Mouse (Mus musculus) liver, adult (tissue): ENCODE data around the gene Basp1.

ENCODE experiments used
- GATA4 ChIP-seq: IDR thresholded peaks from 2 replicates; pipeline ENCODE4 v1.6.1; 2014; ENCODE audit warnings: mild to moderate bottlenecking, low read length; ENCODE audit not compliant: insufficient replicate concordance

Gene Basp1

DNA sequence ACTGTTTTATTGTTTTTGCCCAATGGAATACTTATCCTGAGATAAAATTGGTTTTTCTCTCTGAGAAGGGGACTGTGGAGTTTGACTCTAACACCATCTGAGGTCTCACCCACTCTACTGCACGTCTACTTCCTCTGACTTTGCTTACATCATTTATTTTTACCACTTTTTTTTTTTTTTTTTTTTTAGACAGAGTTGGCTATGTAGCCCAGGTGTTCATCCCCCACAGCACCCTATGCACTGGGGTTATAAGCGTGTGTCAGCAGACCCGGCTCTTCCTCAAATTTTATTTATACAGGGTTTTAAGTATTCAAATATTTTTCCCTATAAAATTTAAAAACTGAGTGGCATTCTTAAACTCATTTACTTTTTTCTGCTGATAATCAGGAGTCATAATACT, 16.6 kb upstream of the Basp1 start:
- TF ChIP-seq GATA4, result no peak

DNA sequence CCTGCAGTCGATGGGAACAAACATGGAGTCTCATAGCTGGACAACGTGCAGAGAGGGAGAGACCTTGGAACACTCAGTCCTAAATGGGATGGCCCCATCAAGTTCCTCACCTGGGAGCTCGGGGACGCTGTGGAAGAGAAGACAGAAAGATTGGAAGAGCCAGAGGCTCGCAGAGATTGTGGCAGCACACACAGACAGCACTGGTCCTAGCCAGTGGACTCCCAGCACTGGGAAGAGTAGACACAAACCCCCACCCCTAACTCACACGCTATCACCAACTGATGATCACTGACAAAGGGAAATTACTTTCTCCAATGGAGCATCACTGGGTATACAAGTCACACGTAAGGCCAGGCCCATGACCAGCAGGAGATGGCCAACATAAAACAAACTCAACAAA, 15.4 kb upstream of the Basp1 start:
- no peak for TF ChIP-seq GATA4

DNA sequence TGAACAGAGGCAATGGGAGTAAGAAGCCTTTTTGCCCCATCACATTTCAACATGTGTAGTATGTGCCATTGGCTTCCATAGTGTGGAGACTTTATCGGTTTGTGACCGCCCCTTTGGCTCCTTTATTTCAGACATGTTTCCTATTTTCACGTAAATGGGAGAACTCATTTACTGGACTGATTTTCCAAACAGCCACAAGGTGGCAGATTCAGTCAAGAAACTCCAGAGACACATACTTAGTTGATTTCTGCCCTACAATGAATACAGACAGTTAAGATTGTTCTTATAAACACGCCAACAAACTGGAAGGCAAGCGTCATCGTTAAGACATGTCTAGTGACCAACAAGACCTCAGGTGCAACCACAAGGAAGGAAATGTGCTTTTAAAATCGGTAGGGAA, 15.0 kb upstream of the Basp1 start:
- TF ChIP-seq GATA4, result no peak

DNA sequence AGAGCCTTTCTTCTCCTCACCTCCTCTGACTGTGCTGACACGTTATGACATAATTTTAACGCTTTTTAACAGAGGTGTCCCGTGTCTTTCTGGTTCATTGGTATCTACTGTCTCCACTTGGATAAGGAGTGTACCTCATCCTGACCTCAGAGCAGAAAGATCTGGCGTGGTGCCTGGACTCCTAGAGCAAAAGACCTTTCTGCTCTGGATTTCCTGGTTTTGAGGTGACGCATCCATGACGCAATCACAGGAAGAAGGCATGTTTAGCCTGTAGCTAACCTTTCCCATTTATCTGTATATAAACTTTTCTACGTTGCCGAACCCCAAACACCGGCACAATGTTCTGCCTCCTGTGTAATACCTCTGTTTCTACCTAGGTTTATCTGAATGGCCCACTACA, 6.7 kb upstream of the Basp1 start:
- no peak for TF ChIP-seq GATA4

DNA sequence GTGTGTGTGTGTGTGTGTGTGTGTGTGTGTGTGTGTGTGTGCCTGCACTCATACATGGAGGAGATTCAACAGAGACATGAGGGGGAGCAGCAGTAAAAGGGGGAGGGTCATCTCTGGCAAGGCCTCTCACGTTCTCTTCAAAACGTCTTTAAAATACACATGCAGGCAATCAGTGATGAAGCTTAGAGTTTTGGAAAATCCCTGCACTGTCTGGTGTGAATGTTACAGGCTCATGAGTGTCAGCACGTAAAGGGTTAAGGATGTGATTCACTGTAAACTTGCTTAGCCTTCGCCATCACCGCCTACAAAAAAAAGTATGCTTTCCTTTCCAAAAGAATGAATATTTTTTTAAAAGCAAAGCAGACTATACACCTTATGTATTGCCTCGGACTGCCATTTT, 2.8 kb upstream of the Basp1 start:
- no peak for TF ChIP-seq GATA4

DNA sequence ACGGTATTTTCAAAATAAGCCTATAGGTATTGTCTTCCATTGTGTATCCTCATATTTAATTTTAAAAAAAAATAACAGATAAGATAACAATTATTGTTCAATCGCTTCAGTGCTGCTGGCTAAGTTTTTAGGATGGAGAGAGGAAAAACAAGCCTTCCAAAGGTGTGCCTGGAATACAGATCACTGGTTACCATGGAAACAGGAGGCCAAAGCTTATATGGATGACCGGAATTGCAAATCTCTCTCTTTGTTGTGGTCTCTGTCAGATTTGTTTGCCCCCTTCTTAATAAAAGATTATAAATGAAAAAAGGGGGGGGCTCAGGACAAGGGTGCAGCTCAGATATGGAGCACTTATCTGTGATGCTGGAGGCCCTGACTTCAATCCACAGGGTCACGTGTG, 2.4 kb upstream of the Basp1 start:
- no peak for TF ChIP-seq GATA4

DNA sequence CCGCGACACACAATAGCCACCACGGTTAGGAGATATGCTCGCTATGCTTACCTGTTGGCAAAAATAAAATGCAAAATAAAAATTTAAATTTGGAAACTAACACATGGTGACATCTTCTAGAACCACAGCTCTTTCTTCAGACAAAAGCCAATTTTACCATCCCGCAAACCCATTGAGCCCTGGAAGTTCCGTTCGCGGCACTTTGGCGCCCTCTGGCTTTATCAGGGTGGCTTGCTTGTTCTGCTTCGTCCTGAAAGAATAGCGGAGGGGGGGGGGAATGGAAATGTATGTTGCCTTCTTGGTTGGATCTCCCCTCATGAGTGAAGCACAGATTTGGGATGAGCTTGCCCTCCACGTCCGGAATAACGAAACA, 1.2 kb upstream of the Basp1 start:
- no peak for TF ChIP-seq GATA4

DNA sequence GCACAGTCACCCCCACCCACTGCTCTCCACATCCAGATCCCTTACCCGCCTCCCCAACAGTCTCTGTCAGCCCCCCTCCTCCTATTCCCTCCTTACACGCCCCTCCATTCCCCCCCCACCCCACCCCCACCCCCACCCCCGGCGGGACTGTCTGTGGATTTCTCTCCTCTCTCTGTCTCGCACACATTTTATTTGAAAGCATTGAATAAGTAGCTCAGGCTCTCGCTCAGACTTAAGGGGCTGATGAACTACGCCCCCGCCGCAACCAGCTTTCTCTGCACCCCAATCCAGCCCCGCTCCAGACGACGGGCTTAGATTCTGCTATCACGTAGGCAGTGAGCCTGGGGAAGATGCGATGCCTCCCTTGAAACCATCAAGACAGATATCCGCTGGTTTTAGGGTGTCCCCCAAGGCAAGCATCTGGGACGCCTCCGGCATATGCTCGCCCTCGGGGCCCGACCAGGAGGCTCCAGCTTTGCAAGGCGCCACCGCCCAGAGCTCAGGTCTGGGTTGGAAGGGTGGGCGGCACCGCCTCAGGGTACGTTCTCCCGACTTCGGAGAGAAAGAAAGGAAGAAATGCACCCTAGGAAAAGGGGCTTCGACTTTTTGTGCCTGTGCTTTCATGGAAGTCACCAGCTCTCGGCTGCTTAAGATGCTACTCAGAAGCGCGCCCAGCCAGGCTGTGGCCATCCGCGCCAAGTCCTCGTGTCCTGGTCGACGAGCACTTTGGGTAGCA, 615 bp upstream of the Basp1 start:
- no peak for TF ChIP-seq GATA4

DNA sequence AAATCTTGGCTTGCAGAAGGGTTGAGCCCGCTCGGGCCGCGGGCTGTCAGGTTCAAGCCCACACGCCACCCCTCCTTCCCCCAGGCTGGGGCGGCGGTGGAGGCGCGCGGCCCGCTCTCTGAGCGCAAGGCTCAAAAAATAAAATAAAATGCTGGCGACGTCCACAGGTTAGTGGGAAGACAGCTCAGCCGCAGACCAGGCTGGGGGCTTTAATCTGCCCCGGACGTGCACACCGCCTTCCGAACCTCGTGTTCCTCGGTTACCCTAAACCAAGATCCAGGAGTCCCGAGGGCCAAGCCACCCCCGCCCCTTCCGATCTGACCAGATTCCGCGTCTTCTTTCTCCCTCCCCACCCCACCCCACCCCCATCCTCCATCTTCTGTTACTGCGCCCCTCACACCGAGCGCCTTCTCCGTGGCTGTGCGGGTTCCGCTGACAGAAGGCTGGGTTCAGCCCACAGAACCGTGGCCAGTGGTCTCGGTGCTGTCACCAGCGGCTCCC, 753 bp downstream of the Basp1 start:
- TF ChIP-seq GATA4, result no peak

DNA sequence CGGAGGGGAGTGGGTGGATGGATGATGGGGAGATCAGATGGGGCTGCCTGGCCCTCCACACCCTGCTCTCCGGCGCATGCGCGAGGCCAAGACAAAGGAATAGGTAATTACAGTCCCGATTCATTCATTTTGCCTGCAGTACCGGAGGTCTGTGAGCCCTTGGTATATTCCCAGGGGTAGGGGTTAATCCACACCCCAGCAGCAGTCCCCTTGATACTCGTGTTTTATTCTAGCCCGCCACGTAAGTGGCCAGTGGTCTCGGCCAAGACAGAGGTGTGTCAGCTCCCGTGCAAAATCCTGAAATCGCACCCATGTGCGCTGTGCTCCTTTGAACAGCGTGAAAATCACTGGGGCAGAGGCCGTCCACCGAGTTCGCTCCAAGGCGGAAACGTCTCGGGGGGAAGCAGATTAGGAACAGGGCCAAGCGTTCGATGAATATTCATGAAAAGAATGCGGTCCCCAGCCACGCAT, 1.4 kb downstream of the Basp1 start:
- TF ChIP-seq GATA4, result no peak

DNA sequence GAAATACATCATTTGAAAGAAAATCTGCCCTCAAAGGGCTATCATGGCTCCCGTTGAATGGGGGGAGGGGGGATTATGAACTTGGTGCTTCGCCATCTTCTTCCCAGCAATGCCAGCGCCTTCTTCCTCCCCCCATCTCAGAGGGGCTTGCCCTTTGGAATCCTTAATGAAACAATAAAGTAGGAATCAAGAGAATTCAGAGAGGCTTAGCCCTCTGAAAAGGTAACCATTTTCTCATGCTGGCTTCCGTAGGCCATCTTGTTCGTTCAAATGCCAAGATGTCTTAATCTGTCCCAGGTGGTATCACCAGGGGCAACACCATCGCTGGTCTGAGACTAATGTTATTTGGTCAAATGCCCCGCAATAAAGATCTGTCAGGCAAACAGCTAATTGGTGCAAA, 2.1 kb downstream of the Basp1 start:
- TF ChIP-seq GATA4, result no peak

DNA sequence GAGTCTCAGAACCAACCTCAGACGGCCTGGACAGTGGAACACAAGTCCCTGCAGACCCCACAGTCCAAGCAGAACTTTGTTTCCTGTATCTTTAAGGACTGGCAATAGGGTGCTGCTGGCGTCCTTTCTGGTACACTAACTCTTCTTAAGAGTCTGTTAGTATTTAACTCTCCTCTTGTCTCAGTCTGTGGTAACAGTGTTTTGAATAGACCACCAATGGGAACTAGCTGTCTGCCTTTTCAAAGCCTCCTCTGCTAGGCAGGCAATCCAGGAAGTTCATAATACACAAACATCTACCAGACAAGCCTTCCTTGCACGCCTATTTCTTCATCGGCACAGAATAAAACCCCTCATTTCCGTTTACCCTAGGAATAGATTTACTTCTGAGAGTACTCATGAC, 7.6 kb downstream of the Basp1 start:
- TF ChIP-seq GATA4, result no peak

DNA sequence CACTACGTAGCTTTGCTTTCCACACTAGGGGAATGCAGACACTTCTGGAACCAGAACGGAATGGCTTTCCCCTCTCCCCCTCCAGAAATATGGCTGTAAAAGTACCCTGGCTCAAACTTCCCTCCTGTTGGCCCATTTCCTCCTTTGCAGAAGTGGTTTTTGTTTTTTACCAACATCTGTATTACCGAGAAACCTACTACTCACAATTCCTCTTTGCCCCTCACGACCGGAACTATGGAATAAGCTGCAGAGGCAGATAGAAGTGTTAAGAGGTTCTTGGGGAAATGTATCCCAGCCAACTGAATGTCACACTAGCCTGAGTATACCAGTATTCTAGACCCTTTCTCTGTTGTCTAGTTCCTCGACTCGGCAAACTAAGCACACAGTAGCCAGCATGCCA, 9.7 kb downstream of the Basp1 start:
- no peak for TF ChIP-seq GATA4

DNA sequence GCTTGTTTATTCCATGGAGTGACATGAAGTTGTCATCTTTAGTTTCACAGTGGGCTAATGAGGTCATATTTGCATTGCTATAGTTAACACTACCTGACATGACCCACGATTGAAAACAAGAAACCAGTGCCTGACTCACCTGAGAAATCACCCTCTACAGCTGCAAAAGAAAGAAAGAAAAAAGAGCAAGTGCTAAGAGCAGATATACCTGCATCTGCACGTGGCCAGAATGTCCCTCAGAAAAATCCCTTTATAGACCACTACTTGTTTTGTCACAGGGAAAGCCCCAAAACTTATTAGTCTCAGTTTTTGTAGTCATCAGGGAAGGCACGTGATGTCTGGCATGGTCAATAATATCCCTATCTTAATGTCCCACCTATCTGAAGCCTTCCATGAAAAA, 11.6 kb downstream of the Basp1 start:
- no peak for TF ChIP-seq GATA4

DNA sequence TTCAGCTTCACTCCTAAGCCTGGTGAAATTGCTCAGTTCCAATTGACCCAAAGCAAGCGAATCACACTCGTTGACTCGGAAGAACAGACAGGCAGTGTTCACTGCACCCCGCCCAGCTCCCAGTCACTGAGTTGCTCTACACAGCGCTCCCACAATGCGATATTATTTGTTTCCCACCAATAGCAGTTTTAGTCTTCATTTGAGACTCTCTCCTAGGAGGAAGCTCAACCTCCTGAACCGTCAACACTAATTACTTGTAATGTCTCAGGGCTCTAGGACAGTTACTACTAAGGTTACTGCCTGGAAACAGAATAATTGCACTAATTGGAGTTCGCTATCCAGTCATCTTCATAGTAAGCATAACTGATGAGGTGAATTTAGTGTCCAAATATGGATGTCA, 13.3 kb downstream of the Basp1 start:
- no peak for TF ChIP-seq GATA4

DNA sequence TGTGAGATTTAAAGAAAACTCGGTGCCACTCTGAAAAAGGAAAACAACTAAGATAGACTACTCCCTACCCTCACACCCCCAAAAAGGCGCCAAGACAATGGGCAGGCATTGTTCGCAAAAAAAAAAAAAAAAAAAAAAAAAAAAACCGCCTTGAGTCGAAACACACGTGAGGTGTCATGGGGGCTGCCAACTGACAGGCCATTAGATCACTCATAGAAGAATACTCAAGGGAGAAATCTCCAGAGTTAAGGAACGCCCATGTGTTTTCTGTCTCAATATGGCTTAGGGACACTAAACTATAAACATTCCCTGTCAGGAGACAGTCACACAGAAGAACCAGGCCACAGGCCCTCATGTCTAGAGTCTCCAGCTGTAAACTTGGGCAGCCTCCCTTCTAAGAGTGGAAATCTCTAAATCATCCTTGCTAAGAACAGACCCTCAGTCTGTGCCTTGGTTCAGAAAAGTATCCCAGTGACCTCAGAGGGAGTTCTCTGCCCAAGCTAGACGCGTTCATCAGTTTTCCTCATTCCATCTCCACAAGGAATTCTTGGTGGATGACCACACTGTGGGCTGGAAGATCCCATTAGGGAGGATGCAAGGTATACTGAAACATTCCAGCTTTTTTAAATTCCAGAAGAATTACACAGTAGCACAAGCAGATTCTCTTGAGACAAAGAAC, 17.5 kb downstream of the Basp1 start:
- no peak for TF ChIP-seq GATA4
